In genomic region chr9:31400441-31400840, GRCm38 (mm10) we compare ENCODE assay signal across 9 mouse cellular contexts. TPM values are rescaled to one million over a fixed set of nuclear protein-coding genes. Genes with fewer than 3 reads are reported as not detected.
DNase-seq lines count a peak whose midpoint lies in the region; ATAC-seq and TF ChIP-seq lines count a peak whose summit lies in the region.
"Had no signal": no experiment of that assay in that cellular context is flagged by ENCODE, and none has a peak within 500 bp of the region (broad histone marks: within the 10 kb centered on the region; RNA-seq: fewer than 3 reads in every experiment).

No protein-coding gene starts in this region.

- DNase-seq in liver: peak; percentile 76
- DNase-seq in T-cell, adult 2 months (ENCODE audit: low spot score): peak; percentile 48
- peak; percentile 66 to 81 for DNase-seq in heart, postnatal 36 days
- peak; percentile 49 for DNase-seq in liver, embryonic 11.5 days (ENCODE audit: low spot score)
- peak; percentile 71 for DNase-seq in right cerebral cortex, adult 18-20 months
- DNase-seq in urinary bladder, postnatal 36 days (ENCODE audit: low spot score in 2 of 2): peak; percentile 67 to 69

- H3K9ac ChIP-seq in liver, embryonic 12.5 days: no peak overlapping the region
- no peak overlapping the region for H3K9ac ChIP-seq in liver, embryonic 11.5 days (ENCODE audit: low read depth, low read length)
- H3K9ac ChIP-seq: heart, embryonic 15.5 days had no signal

- no peaks in the 10 kb centered on the region for H3K27me3 ChIP-seq in liver, embryonic 12.5 days (replicated peaks)
- no peaks in the 10 kb centered on the region for H3K27me3 ChIP-seq in liver, embryonic 11.5 days (replicated peaks; ENCODE audit: control insufficient read depth, insufficient read depth, low read length)
- H3K27me3 ChIP-seq: heart, embryonic 15.5 days had no signal

- no peak overlapping the region for H3K27ac ChIP-seq in liver, embryonic 12.5 days
- no peak overlapping the region for H3K27ac ChIP-seq in cortical plate, adult 2 months (ENCODE audit: insufficient read depth, low read length)
- no peak overlapping the region for H3K27ac ChIP-seq in liver, embryonic 11.5 days (ENCODE audit: low read depth, low read length)
- H3K27ac ChIP-seq: heart, embryonic 15.5 days had no signal

- peaks cover 100% of the 10 kb centered on the region for H3K36me3 ChIP-seq in liver, embryonic 12.5 days
- peaks cover 71% of the 10 kb centered on the region for H3K36me3 ChIP-seq in liver, embryonic 11.5 days (ENCODE audit: control insufficient read depth, insufficient read depth, low read length)

- TF ChIP-seq POLR2A in cortical plate, adult 2 months (IDR thresholded peaks at IDR 0.05; ENCODE audit: extremely low read depth, insufficient read depth, low read length): no peak

- no peak overlapping the region for H3K4me2 ChIP-seq in liver, embryonic 12.5 days
- no peak overlapping the region for H3K4me2 ChIP-seq in liver, embryonic 11.5 days
- H3K4me2 ChIP-seq: heart, embryonic 15.5 days had no signal

- H3K4me3 ChIP-seq in liver, embryonic 12.5 days: no peak overlapping the region
- no peak overlapping the region for H3K4me3 ChIP-seq in cortical plate, adult 2 months (ENCODE audit: insufficient read depth, low read length)
- H3K4me3 ChIP-seq in liver, embryonic 11.5 days (ENCODE audit: low read depth, low read length): no peak overlapping the region
- H3K4me3 ChIP-seq: heart, embryonic 15.5 days had no signal

- peak; percentile 73 for TF ChIP-seq CTCF in cortical plate, adult 2 months (IDR thresholded peaks at IDR 0.05; ENCODE audit: extremely low read depth, insufficient read depth, low read length)

- no peaks in the 10 kb centered on the region for H3K9me3 ChIP-seq in liver, embryonic 12.5 days (replicated peaks)
- no peaks in the 10 kb centered on the region for H3K9me3 ChIP-seq in liver, embryonic 11.5 days (ENCODE audit: control insufficient read depth, low read length)
- H3K9me3 ChIP-seq: heart, embryonic 15.5 days had no signal

- ATAC-seq in liver, embryonic 12.5 days: no peak
- no peak for ATAC-seq in liver, embryonic 11.5 days (replicated peaks; ENCODE audit: low FRiP score)

- WGBS in liver, embryonic 12.5 days (ENCODE audit: insufficient replicate concordance): 54% methylated on average over 4 of the region's 4 CpGs
- WGBS in liver, embryonic 11.5 days: 60% methylated on average over 4 of the region's 4 CpGs

- intact Hi-C loops in heart, postnatal 36 days (cut with DNase I): loop anchor here (5.0 kb wide), 2 partner anchors 142 to 248 kb away; no protein-coding TSS in a partner anchor

- no peaks in the 10 kb centered on the region for H3K4me1 ChIP-seq in liver, embryonic 12.5 days
- H3K4me1 ChIP-seq in cortical plate, adult 2 months (ENCODE audit: control insufficient read depth, insufficient read depth, low read length): no peaks in the 10 kb centered on the region
- no peaks in the 10 kb centered on the region for H3K4me1 ChIP-seq in liver, embryonic 11.5 days (replicated peaks; ENCODE audit: control insufficient read depth, insufficient read depth, low read length)
- H3K4me1 ChIP-seq: heart, embryonic 15.5 days had no signal

RNA-seq across cellular contexts. Expression of gene Nfrkb, which starts 14.4 kb away (rescaled TPM):
- polyA plus RNA-seq in liver, embryonic 12.5 days (2016; fragmentation: Nextera tagmentation; extraction: Ambion mirVana): 8.6 and 9.3 TPM in 2 replicates
- polyA plus RNA-seq in cortical plate, adult 2 months (2012; rRNA removed): 26.9 and 28.4 TPM in 2 replicates
- total RNA-seq in heart, postnatal 36 days (2021): 1 to 10 TPM; 9.4 to 9.5 TPM
- polyA plus RNA-seq in liver, embryonic 11.5 days (2014; fragmentation: Nextera tagmentation; extraction: Ambion mirVana): 16.1 and 16.4 TPM in 2 replicates
